Mouse (Mus musculus) T-helper 1 cell (primary cell): ENCODE results near the gene Olfr323.

ENCODE experiments used
- in situ Hi-C: fragments of 300-600 bp; cut with MboI, MseI; formaldehyde crosslinking; loops from one replicate; pipeline ENCODE4 v1.15.1; 2025; ENCODE audit warnings: high pct_unique_total_duplicates

The Olfr323 gene

DNA sequence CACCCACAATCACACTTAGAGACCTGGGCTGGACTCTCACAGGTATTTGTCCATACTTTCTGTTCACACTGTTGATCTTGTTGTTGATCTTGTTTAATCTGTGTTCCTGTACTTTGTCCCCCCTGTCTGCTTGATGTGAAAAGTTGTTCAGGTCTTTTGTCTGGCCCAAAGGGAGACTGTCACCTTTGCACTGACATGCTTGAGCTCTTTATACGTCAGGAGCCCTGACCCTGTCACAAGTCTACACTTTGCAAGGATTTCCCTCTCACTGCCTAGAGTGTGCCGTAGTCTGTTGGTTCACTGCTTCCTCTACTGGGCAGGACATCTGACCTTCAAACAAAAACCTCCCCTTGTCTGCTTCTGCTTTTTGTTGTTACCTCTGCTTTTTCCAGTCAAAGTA lies 25.6 kb downstream of the Olfr323 start:
- in situ Hi-C loops: no loop called here

DNA sequence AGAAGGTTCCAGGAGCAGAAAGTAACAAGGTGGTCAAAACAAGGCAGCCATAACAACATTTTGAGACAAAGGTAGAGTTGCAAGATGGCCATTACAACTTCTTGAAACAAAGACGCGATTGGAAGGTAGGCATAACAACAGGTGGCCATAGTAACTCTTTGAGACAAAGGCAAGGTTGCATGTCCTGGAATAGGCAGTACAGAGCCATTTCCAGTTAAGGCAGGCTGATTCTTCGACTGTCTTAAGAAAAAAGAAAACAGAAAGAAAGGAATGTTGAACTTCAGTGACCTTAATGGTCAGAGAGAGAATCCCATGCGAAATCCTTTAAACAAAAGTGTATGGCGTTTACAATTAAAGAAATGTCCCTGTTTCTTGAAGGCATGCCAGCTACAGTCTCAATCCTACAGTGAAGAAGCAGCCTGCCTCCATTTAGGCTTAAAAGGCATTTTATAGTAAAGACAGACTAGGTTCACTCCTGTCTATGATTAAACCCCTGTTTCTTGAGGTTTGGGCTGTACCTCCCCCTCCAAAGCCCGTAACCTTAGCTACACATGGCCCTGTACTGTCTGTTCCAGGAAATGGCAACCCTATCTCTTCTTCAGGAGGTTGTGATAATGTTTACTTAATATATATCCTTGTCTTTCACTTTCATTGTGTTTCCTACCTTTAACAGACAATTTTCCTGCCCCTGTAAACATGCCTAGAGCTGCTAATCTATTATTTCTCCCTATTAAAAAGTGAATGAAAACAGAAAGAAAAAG lies 27.3 kb downstream of the Olfr323 start:
- in situ Hi-C loops: no loop called here

GRCm38 (mm10) chr11:58602062-58602461 lies 28.2 kb downstream of the Olfr323 start:
- in situ Hi-C loops: no loop called here

GRCm38 (mm10) chr11:58597837-58598236 lies 32.5 kb downstream of the Olfr323 start:
- in situ Hi-C loops: no loop called here

DNA sequence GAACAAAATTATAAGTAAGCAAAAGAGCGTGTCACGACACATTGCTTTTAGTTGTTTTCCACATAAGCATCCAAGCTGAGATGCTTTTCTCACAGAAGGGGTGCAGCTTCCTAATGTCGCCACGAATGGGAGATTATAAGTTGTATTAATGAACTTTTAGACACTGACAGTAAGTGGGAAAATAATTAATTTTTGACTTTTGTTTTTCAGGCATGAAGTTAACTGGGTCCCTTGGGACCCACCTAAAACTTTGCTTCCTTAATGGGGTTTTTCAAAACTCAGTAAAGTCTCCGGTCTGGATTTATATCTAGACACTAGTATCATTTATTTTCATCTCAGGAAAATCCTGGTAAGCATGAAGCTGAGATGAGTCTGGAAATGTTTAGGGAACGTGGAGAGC lies 35.5 kb downstream of the Olfr323 start, which contains the start of gene Olfr324:
Olfr324 (plus strand) TSS at position 301 of the 400 bp plus-strand sequence.
- in situ Hi-C loops: no loop called here

- in situ Hi-C loops: no loop called here
Observed at GRCm38 (mm10) chr11:58588620-58589250, 41.6 kb downstream of the Olfr323 start.

DNA sequence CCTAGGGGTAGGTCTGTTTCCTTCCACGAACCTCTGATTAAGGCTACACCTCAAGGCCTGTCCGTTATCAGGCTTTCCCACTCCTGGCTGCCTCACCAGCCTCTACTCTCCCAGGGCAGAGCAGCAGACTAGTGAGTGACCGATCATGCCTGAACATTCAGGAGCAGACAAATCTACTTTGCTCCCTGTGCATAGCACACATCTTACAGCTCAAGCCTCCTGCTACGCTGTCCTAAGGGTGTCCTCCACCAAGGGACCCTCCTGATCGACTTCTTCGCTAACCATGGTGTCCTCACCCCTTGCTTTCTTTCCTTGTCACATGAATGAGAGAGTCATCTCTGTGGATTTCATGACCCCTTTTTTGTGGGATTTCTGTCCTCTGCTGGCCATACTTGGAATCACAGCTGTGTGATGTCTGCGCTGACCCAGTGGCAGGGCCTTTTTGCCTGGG lies 42.4 kb downstream of the Olfr323 start:
- in situ Hi-C loops: no loop called here

DNA sequence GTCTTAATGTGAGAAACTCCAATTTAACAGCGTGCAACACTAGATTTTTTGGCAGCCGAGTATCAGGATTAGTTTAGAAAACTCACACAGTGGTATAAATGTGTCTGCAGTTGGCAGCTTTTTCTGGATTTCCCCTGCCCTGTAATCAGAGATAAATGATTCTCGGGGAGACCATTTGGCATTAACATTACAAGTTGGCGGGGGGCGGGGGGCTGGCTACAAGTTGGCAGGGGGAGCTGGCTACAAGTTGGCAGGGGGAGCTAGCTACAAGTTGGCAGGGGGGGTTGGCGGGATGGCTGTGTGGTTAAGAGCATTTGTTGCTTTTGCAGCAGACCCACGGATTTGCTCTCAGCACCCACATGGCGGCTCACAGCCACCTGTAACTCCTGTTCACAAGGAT lies 51.7 kb downstream of the Olfr323 start:
- in situ Hi-C loops: no loop called here

DNA sequence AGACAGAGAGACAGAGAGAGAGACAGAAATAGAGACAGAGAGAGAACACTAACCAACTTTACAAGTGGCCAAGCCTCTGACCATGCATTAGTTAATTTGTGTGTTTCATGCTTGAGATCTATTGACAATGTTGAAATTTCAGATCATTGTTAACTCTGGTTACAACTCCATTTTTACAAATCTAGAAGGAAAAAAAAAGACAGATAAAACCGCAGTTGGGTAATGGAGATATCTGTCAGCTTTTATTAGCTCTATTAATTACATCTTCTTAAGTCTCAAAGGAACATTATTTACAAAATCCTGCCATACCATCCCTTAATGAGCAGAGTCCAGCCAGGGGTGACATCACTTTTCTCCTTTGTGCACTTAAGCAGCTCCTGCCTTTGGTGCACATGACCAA lies 52.9 kb downstream of the Olfr323 start, which contains the start of gene Olfr325:
Olfr325 (plus strand) TSS at position 301 of the 400 bp plus-strand sequence.
- in situ Hi-C loops: no loop called here
